Mouse (Mus musculus) kidney, adult 9 months (tissue): ENCODE results near the gene Mbd3.
A peak's percentile ranks its signal among the peaks of the same experiment; 100 is the strongest.
"Not testable (repeated sequence)": the region's sequence is repeated elsewhere in the genome, so short reads cannot be mapped to it uniquely, and the experiment has no call there.

Experiments
- DNase-seq: peaks from one replicate; pipeline ENCODE4 v3.0.0; 2022

Mbd3 gene

GRCm38 (mm10) chr10:80367954-80368353, 31.4 kb downstream of the Mbd3 start:
- no peak for DNase-seq

GRCm38 (mm10) chr10:80365736-80366135, 33.6 kb downstream of the Mbd3 start:
- no peak for DNase-seq

GRCm38 (mm10) chr10:80363734-80364133, 35.6 kb downstream of the Mbd3 start:
- DNase-seq, result no peak

GRCm38 (mm10) chr10:80357994-80358639, 41.2 kb downstream of the Mbd3 start:
- DNase-seq, result peak; percentile 76

GRCm38 (mm10) chr10:80357336-80357735, 42.0 kb downstream of the Mbd3 start:
- no peak for DNase-seq

- DNase-seq, result no peak
Measured at GRCm38 (mm10) chr10:80356737-80357136, 42.6 kb downstream of the Mbd3 start.

- no peak for DNase-seq
Measured at GRCm38 (mm10) chr10:80356001-80356682, 43.2 kb downstream of the Mbd3 start, which contains the start of gene Plk5. Gene Plk5, plus strand, starts transcription at chr10:80356459.

GRCm38 (mm10) chr10:80355431-80355830, 43.9 kb downstream of the Mbd3 start:
- no peak for DNase-seq

GRCm38 (mm10) chr10:80352727-80353126, 46.6 kb downstream of the Mbd3 start:
- no peak for DNase-seq

- peak; percentile 91 for DNase-seq
Measured at GRCm38 (mm10) chr10:80351896-80352295, 47.5 kb downstream of the Mbd3 start.

- peak; percentile 91 for DNase-seq
Measured at GRCm38 (mm10) chr10:80350292-80350691, 49.1 kb downstream of the Mbd3 start.

GRCm38 (mm10) chr10:80348981-80349380, 50.4 kb downstream of the Mbd3 start:
- DNase-seq, result no peak

- DNase-seq, result no peak
Measured at GRCm38 (mm10) chr10:80348244-80348781, 51.0 kb downstream of the Mbd3 start, which contains the start of gene Adamtsl5. Gene Adamtsl5, minus strand, starts transcription at chr10:80348412.

- DNase-seq, result no peak
Measured at GRCm38 (mm10) chr10:80347514-80347967, 51.8 kb downstream of the Mbd3 start.

- not testable (repeated sequence) for DNase-seq
Measured at GRCm38 (mm10) chr10:80345929-80346328, 53.4 kb downstream of the Mbd3 start.

GRCm38 (mm10) chr10:80345122-80345521, 54.2 kb downstream of the Mbd3 start:
- DNase-seq, result no peak

- DNase-seq, result peak; percentile 65
Measured at GRCm38 (mm10) chr10:80344131-80344661, 55.2 kb downstream of the Mbd3 start.

GRCm38 (mm10) chr10:80343425-80343895, 55.9 kb downstream of the Mbd3 start:
- no peak for DNase-seq

- DNase-seq, result peak; percentile 61
Measured at GRCm38 (mm10) chr10:80342749-80343424, 56.5 kb downstream of the Mbd3 start.
